Mouse (Mus musculus) lung, postnatal 0 days (tissue): ENCODE measurements at regions not wholly inside any gene's neighbourhood (a gene's known extent, or its start where the extent isn't known, plus 50 kb on each side); places are given as distances from the start of the nearest gene placed in this dataset.

ENCODE experiments used
- CTCF ChIP-seq: IDR thresholded peaks from 2 replicates; pipeline ENCODE4 v1.5.1; 2016; ENCODE audit warnings: antibody characterized with exemption, mild to moderate bottlenecking
- EP300 ChIP-seq: IDR thresholded peaks from 2 replicates; pipeline ENCODE4 v1.6.1; 2016; ENCODE audit warnings: antibody characterized with exemption, mild to moderate bottlenecking, control low read depth

DNA sequence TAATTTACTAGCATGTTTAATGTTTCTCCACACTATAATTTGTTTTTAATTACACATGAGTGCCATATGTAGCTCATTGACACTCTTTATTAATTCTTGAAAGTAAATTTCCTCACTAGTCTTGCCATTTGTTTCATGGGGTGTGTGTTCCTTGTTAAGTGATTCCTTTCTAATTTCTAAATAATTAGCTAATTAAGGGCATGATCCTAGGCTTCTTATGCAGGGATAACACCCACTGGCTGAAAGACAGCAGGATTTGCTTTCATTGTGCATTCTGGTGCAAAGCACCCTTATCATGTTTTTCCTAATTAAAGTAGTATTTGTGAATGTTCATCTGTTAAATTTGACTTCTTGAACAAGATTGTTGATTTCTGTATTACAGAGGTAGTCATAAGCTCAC lies 378.3 kb downstream of the Mdfic start:
- TF ChIP-seq CTCF (no peak), EP300 (no peak)
